Mouse (Mus musculus): Measurements from ENCODE around the gene Fbxo6. TPM values are rescaled to one million over a fixed set of nuclear protein-coding genes. Genes with fewer than 3 reads are reported as not detected.

Fbxo6 gene
- polyA plus RNA-seq, 1 experiment from 2014 or later = 20.8 TPM

DNA sequence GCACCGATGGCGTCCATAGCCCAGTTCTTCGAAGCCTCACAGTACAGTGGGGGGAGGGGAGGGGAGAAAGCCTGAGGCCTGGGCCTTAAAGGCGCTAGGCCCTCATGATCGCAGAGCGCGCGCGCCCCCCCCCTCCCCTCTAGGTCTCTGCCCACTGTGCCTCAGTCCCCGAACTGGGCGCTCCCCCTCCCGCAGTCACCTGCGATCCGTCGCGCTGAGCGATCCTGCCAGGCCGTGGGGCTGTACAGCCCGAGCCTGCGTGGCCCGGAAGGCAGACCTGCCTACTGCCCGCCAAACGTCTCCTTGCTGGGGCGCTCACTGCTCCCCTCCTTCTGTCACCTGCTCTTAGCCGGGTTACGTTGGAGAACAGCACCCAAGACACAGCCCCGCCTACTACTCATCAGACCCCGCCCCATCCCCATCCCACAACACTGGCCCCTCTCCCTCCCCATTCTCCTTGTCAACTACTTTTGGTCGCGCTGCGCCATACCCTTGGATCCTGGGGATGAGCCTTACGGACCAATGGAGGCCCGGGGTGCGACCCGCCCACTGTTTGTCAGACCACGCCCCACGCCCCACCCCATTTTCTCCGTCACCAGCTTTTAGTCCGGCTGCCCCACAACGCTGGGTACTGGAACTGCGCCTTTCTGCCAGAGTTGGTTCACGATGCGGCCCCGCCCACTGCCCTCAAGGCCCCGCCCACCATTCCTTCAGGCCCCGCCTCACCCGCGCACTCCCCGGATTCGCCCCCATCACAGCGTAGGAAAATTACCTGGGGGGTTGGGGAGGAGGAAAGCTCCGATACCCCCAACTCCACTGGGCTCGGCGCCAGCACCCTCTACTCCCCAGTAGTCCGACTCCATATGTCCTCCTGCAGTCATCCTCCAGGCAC lies 7.8 kb upstream of the Fbxo6 start:
- Histone ChIP-seq H3K27me3 (peaks cover 53% of the 10 kb centered on the region), H3K4me1 (peaks cover 43% of the 10 kb centered on the region), H3K27ac (no peak overlapping the region), H3K36me3 (0 out of 2 replicates have a peak, but pooled peaks cover 3% of the 10 kb centered on the region), H3K9me3 (no peaks in the 10 kb centered on the region), H3K9ac (peak overlapping the region; percentile 63), H3K4me2 (peak overlapping the region; percentile 97), H3K4me3 (peak overlapping the region; percentile 61)
- under 1% methylated on average over 54 of the region's 55 CpGs for WGBS
- peak; percentile 83 for ATAC-seq (ENCODE audit: insufficient number of reproducible peaks, low FRiP score, low TSS enrichment, low read depth)

GRCm38 (mm10) chr4:148158436-148159348 lies 6.8 kb upstream of the Fbxo6 start:
- WGBS = 37% methylated on average over 27 of the region's 27 CpGs
- peak overlapping the region; percentile 97 for H3K4me2 ChIP-seq
- H3K9me3 ChIP-seq = no peaks in the 10 kb centered on the region
- peaks cover 42% of the 10 kb centered on the region for H3K27me3 ChIP-seq
- peak overlapping the region; percentile 63; the same call in 1 of the 2 replicates for H3K9ac ChIP-seq
- ATAC-seq (ENCODE audit: insufficient number of reproducible peaks, low FRiP score, low TSS enrichment, low read depth) = no peak
- no peak overlapping the region for H3K27ac ChIP-seq
- H3K4me3 ChIP-seq = peak overlapping the region; percentile 61
- H3K4me1 ChIP-seq = peaks cover 32% of the 10 kb centered on the region
- 0 out of 2 replicates have a peak, but pooled peaks cover 3% of the 10 kb centered on the region for H3K36me3 ChIP-seq

- H3K4me3 ChIP-seq = no peak overlapping the region
- no peaks in the 10 kb centered on the region for H3K9me3 ChIP-seq
- WGBS = 58% methylated on average over 3 of the region's 3 CpGs
- H3K36me3 ChIP-seq = peaks cover 3% of the 10 kb centered on the region; the same call in 1 of the 2 replicates
- H3K4me2 ChIP-seq = no peak overlapping the region
- ATAC-seq (ENCODE audit: insufficient number of reproducible peaks, low FRiP score, low TSS enrichment, low read depth) = no peak
- peaks cover 6% of the 10 kb centered on the region; the same call in 1 of the 2 replicates for H3K27me3 ChIP-seq
- no peak overlapping the region for H3K27ac ChIP-seq
- peaks cover 33% of the 10 kb centered on the region for H3K4me1 ChIP-seq
- H3K9ac ChIP-seq = no peak overlapping the region
Measured at GRCm38 (mm10) chr4:148154982-148155381, 3.0 kb upstream of the Fbxo6 start.

DNA sequence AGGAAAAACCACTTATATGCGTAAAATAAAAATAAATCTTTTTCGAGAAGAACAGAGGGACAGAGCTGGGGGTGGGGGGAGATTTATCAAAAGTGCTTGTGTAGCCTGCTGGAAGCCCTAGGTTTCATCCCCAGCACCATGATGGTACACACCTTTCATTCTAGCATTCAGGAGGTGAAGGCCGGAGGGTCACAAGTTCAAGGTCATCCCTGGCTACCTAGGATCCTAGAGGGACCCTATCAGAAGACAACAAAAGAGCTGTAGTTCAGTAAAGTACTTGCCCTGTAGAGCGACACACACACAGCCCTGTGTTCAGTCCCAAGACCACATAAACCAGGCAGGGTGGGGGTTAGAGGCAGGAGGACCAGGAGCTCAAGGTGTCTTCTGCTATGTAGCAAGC lies 2.1 kb upstream of the Fbxo6 start:
- Histone ChIP-seq H3K4me3 (no peak overlapping the region), H3K4me2 (no peak overlapping the region), H3K4me1 (peaks cover 31% of the 10 kb centered on the region), H3K9me3 (no peaks in the 10 kb centered on the region), H3K9ac (no peak overlapping the region), H3K27me3 (peaks cover 6% of the 10 kb centered on the region; the same call in 1 of the 2 replicates), H3K27ac (no peak overlapping the region), H3K36me3 (peaks cover 3% of the 10 kb centered on the region; the same call in 1 of the 2 replicates)
- WGBS = 90% methylated on average over 4 of the region's 4 CpGs
- ATAC-seq (ENCODE audit: insufficient number of reproducible peaks, low FRiP score, low TSS enrichment, low read depth) = no peak

DNA sequence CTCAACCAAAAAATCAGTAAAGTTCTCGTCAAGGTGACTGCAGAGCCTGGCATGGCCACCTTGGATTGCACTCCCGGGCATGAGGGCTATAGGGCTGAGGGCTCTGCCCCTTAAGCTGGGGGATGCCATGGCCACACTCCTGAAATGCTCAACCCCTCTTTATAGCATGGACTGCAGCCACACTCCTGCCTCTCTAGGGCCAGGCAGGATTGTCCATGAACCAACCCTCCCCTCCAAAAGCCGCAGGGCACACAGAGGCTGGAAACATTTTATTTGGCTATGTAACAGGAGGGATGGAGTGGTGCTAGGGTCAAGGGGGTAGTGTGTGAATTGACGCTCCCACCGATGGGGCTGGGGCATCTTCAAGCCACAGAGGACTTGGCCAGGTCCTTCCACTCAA lies 607 bp upstream of the Fbxo6 start:
- H3K27me3 ChIP-seq = no peaks in the 10 kb centered on the region

DNA sequence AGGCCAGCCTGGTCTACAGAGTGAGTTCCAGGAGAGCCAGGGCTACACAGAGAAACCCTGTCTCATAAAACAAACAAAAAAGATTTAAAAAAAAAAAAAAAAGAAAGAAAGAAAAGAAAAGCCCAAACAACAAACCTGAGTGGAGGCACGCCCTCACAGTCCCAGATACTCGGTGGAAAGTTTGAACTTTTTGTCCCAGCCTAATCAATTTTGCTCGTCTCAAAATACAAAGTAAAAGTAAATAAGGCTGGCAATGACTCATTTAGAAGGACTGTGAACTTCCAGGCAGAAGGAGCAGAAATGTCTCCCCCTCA lies 1.0 kb downstream of the Fbxo6 start:
- WGBS = 50% methylated on average over 3 of the region's 3 CpGs
- Histone ChIP-seq H3K9ac (no peak overlapping the region), H3K27ac (no peak overlapping the region)

More for the DNA sequence above, 607 bp upstream of the Fbxo6 start:
- WGBS = 79% methylated on average over 5 of the region's 5 CpGs
- no peak overlapping the region for H3K4me3 ChIP-seq
- H3K9me3 ChIP-seq = no peaks in the 10 kb centered on the region
- no peak for ATAC-seq (ENCODE audit: insufficient number of reproducible peaks, low FRiP score, low TSS enrichment, low read depth)
- peaks cover 3% of the 10 kb centered on the region; the same call in 1 of the 2 replicates for H3K36me3 ChIP-seq
- no peak overlapping the region for H3K27ac ChIP-seq
- H3K4me1 ChIP-seq = peaks cover 23% of the 10 kb centered on the region; the same call in 1 of the 2 replicates
- H3K9ac ChIP-seq = no peak overlapping the region
- H3K4me2 ChIP-seq = no peak overlapping the region

GRCm38 (mm10) chr4:148150242-148150641 lies 1.7 kb downstream of the Fbxo6 start:
- Histone ChIP-seq H3K9me3 (no peaks in the 10 kb centered on the region), H3K36me3 (peaks cover 21% of the 10 kb centered on the region), H3K4me3 (no peak overlapping the region), H3K4me1 (peaks cover 23% of the 10 kb centered on the region; the same call in 1 of the 2 replicates), H3K27ac (no peak overlapping the region), H3K27me3 (no peaks in the 10 kb centered on the region), H3K9ac (no peak overlapping the region), H3K4me2 (no peak overlapping the region)
- WGBS = 37% methylated on average over 7 of the region's 7 CpGs
- ATAC-seq (ENCODE audit: insufficient number of reproducible peaks, low FRiP score, low TSS enrichment, low read depth) = no peak

More for the DNA sequence above, 1.0 kb downstream of the Fbxo6 start:
- Histone ChIP-seq H3K9me3 (no peaks in the 10 kb centered on the region), H3K4me2 (peak overlapping the region; percentile 95), H3K27me3 (no peaks in the 10 kb centered on the region), H3K4me3 (peak overlapping the region; percentile 66), H3K4me1 (peaks cover 23% of the 10 kb centered on the region; the same call in 1 of the 2 replicates), H3K36me3 (peaks cover 17% of the 10 kb centered on the region; the same call in 1 of the 2 replicates)
- ATAC-seq (ENCODE audit: insufficient number of reproducible peaks, low FRiP score, low TSS enrichment, low read depth) = no peak

- Histone ChIP-seq H3K4me3 (no peak overlapping the region), H3K4me2 (no peak overlapping the region), H3K27me3 (no peaks in the 10 kb centered on the region), H3K9ac (no peak overlapping the region), H3K4me1 (peaks cover 23% of the 10 kb centered on the region; the same call in 1 of the 2 replicates), H3K27ac (no peak overlapping the region), H3K9me3 (no peaks in the 10 kb centered on the region), H3K36me3 (peaks cover 25% of the 10 kb centered on the region)
- 45% methylated on average over 12 of the region's 12 CpGs for WGBS
- ATAC-seq (ENCODE audit: insufficient number of reproducible peaks, low FRiP score, low TSS enrichment, low read depth) = no peak
Measured at GRCm38 (mm10) chr4:148149540-148149939, 2.4 kb downstream of the Fbxo6 start.

DNA sequence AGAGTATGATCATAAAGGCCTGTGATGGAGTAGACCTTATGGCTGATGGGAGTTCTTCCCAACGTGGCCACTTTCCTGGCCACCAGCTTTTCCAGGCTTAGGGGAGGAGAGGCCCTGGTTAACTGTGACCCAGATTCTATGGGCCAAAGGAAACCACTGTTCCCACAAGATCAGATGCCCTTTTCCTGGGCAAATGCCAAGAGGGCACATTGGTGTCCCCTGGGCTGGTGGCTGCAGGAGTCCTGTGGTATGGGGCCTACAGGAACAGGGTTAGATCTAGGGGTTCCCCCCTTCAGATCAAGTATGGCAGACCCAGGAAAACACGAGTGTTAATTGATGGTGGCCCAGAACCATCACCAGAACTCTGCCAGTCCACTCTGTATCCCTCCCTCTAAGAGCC lies 4.2 kb downstream of the Fbxo6 start:
- H3K9ac ChIP-seq = no peak overlapping the region
- no peak overlapping the region for H3K4me3 ChIP-seq
- H3K4me2 ChIP-seq = no peak overlapping the region
- no peak for ATAC-seq (ENCODE audit: insufficient number of reproducible peaks, low FRiP score, low TSS enrichment, low read depth)
- WGBS = 91% methylated on average over 2 of the region's 2 CpGs
- peaks cover 23% of the 10 kb centered on the region; the same call in 1 of the 2 replicates for H3K4me1 ChIP-seq
- H3K36me3 ChIP-seq = peaks cover 25% of the 10 kb centered on the region
- no peaks in the 10 kb centered on the region for H3K27me3 ChIP-seq
- no peaks in the 10 kb centered on the region for H3K9me3 ChIP-seq
- no peak overlapping the region for H3K27ac ChIP-seq

GRCm38 (mm10) chr4:148143721-148144120 lies 8.2 kb downstream of the Fbxo6 start:
- Histone ChIP-seq H3K27ac (no peak overlapping the region), H3K9ac (no peak overlapping the region), H3K4me3 (no peak overlapping the region), H3K36me3 (peaks cover 25% of the 10 kb centered on the region), H3K9me3 (no peaks in the 10 kb centered on the region), H3K27me3 (peaks cover 1% of the 10 kb centered on the region; the same call in 1 of the 2 replicates), H3K4me2 (no peak overlapping the region), H3K4me1 (peaks cover 12% of the 10 kb centered on the region; the same call in 1 of the 2 replicates)
- ATAC-seq (ENCODE audit: insufficient number of reproducible peaks, low FRiP score, low TSS enrichment, low read depth) = no peak
- WGBS = 86% methylated on average over 5 of the region's 5 CpGs

- peak overlapping the region; percentile 77 for H3K4me3 ChIP-seq
- peaks cover 6% of the 10 kb centered on the region for H3K36me3 ChIP-seq
- H3K4me2 ChIP-seq = peak overlapping the region; percentile 90
- WGBS = under 1% methylated on average over 65 of the region's 65 CpGs
- H3K9me3 ChIP-seq = no peaks in the 10 kb centered on the region
- peak overlapping the region; percentile 55 for H3K9ac ChIP-seq
- ATAC-seq (ENCODE audit: insufficient number of reproducible peaks, low FRiP score, low TSS enrichment, low read depth) = peak; percentile 92
- H3K27ac ChIP-seq = peak overlapping the region; percentile 93
- peaks cover 7% of the 10 kb centered on the region; the same call in 1 of the 2 replicates for H3K27me3 ChIP-seq
- H3K4me1 ChIP-seq = peaks cover 12% of the 10 kb centered on the region; the same call in 1 of the 2 replicates
Measured at GRCm38 (mm10) chr4:148140098-148141011, 11.6 kb downstream of the Fbxo6 start.
